Mouse (Mus musculus) heart, postnatal 0 days (tissue): ENCODE measurements around the gene Muc1. TPM values are rescaled to one million over a fixed set of nuclear protein-coding genes. Genes with fewer than 3 reads are reported as not detected.

Source experiments
- ATAC-seq: fragments of 200-750 bp; cut with Nextera tagmentation; 2 replicates; pipeline ENCODE4 v1.8.0; 2017; ENCODE audit warnings: low read depth, moderate number of reproducible peaks, moderate library complexity; ENCODE audit not compliant: insufficient read depth
- DNase-seq: peaks from one replicate; pipeline ENCODE4 v3.0.0-alpha.2; 2016; ENCODE audit warnings: low spot score
- H3K27ac ChIP-seq: fragments of 300-500 bp; sonication (generic); 2 replicates; pipeline ENCODE4 v1.5.1; 2014; ENCODE audit warnings: low read depth, mild to moderate bottlenecking
- H3K27me3 ChIP-seq: fragments of 300-500 bp; sonication (generic); 2 replicates; pipeline ENCODE4 v1.6.1; 2014; ENCODE audit warnings: low read length, mixed read lengths; ENCODE audit not compliant: control insufficient read depth, insufficient read depth
- H3K36me3 ChIP-seq: fragments of 300-500 bp; sonication (generic); replicated peaks from 2 replicates; pipeline ENCODE4 v1.6.1; 2014; ENCODE audit warnings: low read length, mixed read lengths; ENCODE audit not compliant: control insufficient read depth, insufficient read depth
- H3K4me1 ChIP-seq: fragments of 300-500 bp; sonication (generic); 2 replicates; pipeline ENCODE4 v1.6.1; 2014; ENCODE audit warnings: antibody characterized with exemption; ENCODE audit not compliant: control insufficient read depth, insufficient read depth
- H3K4me2 ChIP-seq: fragments of 300-500 bp; sonication (generic); 2 replicates; pipeline ENCODE4 v1.6.1; 2014; ENCODE audit warnings: low read depth, mild to moderate bottlenecking, low read length, moderate library complexity
- H3K4me3 ChIP-seq: fragments of 300-500 bp; sonication (generic); 2 replicates; pipeline ENCODE4 v1.5.1; 2014; ENCODE audit warnings: low read depth, low read length
- H3K9ac ChIP-seq: fragments of 300-500 bp; sonication (generic); replicated peaks from 2 replicates; pipeline ENCODE4 v1.6.1; 2014; ENCODE audit warnings: low read depth, low read length, mixed read lengths
- H3K9me3 ChIP-seq: fragments of 300-500 bp; sonication (generic); replicated peaks from 2 replicates; pipeline ENCODE4 v1.6.1; 2016; ENCODE audit warnings: low read length; ENCODE audit not compliant: control insufficient read depth
- CTCF ChIP-seq: IDR thresholded peaks from 2 replicates; pipeline ENCODE4 v1.5.1; 2016; ENCODE audit warnings: antibody characterized with exemption, control low read depth, low read depth
- EP300 ChIP-seq: IDR thresholded peaks from 2 replicates; pipeline ENCODE4 v1.6.1; 2016; ENCODE audit warnings: antibody characterized with exemption, low read depth
- WGBS: fragments of 180-500 bp; shearing (Covaris S2); extraction: QIAGEN DNeasy Blood & Tissue Kit; methylation state at CpG from one replicate; pipeline ENCODE4 v1.1.7; 2014; 5-methylcytosine and 5-hydroxymethylcytosine counted together
- polyA plus RNA-seq: library from polyadenylated mRNA; unstranded; fragments of >200 nt; fragmentation: Nextera tagmentation; extraction: Ambion mirVana; gene quantifications from 2 replicates; pipeline ENCODE4 v1.2.1, GENCODE M21; 2015
- total RNA-seq: library from RNA; depleted of rRNA; stranded (reverse); fragments of >200 nt; gene quantifications from 2 replicates; pipeline ENCODE4 v1.2.3, GENCODE M21; 2014; ENCODE audit warnings: low replicate concordance

Gene Muc1
- total and polyA plus RNA-seq, 2 experiments from 2014 or later = 0.20 TPM; not detected in 1

DNA sequence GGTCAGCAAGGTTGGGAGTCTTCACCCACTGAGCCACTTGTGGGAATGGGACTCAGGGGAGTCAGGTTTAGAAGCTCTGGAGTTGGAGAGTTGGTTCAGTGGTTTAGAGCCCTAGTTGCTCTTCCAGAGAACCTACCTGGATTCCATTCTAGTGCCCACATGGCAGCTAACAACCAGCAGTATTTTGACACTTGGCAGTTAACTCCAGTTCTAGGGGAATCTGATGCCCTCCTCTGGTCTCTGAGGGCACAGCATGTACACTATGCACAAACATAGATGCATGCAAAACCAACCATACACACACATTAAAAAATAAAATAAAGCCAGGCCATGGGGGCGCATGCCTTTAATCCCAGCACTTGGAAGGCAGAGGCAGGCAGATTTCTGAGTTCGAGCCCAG is 35.0 kb upstream of the Muc1 start:
- DNase-seq = no peak
- Histone ChIP-seq H3K4me2 (no peak overlapping the region), H3K9me3 (no peaks in the 10 kb centered on the region), H3K4me1 (peaks cover 6% of the 10 kb centered on the region; the same call in 1 of the 2 replicates), H3K27ac (no peak overlapping the region), H3K27me3 (no peaks in the 10 kb centered on the region), H3K36me3 (no peaks in the 10 kb centered on the region), H3K9ac (no peak overlapping the region), H3K4me3 (no peak overlapping the region)
- 83% methylated on average over 2 of the region's 2 CpGs for WGBS
- ATAC-seq = no peak
- TF ChIP-seq EP300 (no peak), CTCF (peak; percentile 40)

DNA sequence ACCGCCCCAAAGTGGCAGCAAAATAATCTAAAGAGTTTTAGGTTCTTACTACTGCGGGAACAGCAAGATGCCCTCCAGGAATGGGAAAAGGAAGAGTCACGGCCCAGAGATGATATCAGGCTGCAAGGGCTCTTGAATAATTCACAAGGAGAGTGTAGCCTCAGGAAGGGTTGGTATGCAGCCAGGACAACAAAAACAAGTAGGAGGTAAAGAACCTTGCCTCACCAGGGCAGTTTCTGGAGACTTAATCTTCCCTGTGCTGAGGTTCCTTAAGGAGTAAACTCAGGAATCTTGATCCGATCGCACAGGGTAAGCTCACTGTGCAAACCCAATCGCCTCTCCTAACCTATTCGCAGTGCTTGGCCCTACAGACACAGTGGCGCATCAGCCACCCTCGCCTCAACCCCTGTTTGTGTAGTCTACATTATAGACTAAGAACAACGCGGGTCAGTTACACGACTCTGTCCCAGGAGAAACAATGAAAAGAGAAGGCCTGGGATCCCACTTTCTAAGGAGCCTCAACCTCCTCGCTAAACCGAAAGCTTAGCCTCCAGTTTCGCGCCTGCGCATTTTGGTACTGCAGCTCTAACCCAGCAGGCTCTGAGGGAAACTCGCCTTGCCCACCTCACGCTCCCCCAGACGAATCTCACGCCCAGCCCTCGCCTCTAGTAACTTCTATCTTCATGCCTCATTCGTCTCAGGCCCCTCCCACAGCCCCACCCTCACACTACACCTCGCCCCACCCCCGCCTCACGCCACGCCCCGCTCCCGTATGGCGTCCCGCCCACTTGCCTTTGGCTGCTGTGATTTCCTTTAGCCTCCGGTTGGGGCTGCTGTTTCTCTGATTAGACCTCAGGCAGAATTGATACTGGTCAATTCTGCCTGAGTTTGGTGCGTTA is 32.6 kb upstream of the Muc1 start:
- DNase-seq (peak; percentile 94), ATAC-seq (peak; percentile 96)
- no peaks in the 10 kb centered on the region for H3K36me3 ChIP-seq
- H3K9ac ChIP-seq = peak overlapping the region; percentile 65
- peak overlapping the region; percentile 71 for H3K4me2 ChIP-seq
- peaks cover 6% of the 10 kb centered on the region; the same call in 1 of the 2 replicates for H3K4me1 ChIP-seq
- no peaks in the 10 kb centered on the region for H3K9me3 ChIP-seq
- H3K27ac ChIP-seq = peak overlapping the region; percentile 78
- peak overlapping the region; percentile 57 for H3K4me3 ChIP-seq
- no peak for TF ChIP-seq EP300
- TF ChIP-seq CTCF = peak; percentile 51
- 6% methylated on average over 33 of the region's 33 CpGs for WGBS
- no peaks in the 10 kb centered on the region for H3K27me3 ChIP-seq

DNA sequence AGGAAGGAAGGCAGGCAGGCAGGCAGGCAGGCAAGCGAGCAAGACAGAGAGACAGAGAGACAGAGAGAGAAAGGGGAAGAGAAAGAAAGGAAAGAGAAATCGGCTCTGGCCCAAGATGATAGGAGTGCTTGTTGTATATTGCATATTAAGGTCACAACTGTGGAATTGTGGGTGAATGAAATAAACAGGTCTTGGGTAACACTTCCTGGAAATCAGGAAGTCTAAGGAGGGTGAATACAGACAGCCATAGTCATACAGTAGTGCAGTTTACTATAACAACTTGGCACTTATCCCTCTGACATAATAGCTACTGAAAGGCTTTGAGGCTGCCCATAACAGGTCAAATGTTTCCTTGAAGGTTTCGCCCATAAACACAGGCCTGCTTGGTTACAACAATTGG is 29.0 kb upstream of the Muc1 start:
- H3K9ac ChIP-seq = no peak overlapping the region
- ATAC-seq (no peak), DNase-seq (no peak)
- TF ChIP-seq CTCF (no peak), EP300 (no peak)
- peaks cover 7% of the 10 kb centered on the region; the same call in 1 of the 2 replicates for H3K36me3 ChIP-seq
- H3K9me3 ChIP-seq = no peaks in the 10 kb centered on the region
- H3K4me1 ChIP-seq = peaks cover 11% of the 10 kb centered on the region
- 50% methylated on average over 3 of the region's 3 CpGs for whole genome bisulfite sequencing
- H3K27me3 ChIP-seq = no peaks in the 10 kb centered on the region
- H3K4me2 ChIP-seq = no peak overlapping the region
- no peak overlapping the region for H3K27ac ChIP-seq
- no peak overlapping the region for H3K4me3 ChIP-seq

DNA sequence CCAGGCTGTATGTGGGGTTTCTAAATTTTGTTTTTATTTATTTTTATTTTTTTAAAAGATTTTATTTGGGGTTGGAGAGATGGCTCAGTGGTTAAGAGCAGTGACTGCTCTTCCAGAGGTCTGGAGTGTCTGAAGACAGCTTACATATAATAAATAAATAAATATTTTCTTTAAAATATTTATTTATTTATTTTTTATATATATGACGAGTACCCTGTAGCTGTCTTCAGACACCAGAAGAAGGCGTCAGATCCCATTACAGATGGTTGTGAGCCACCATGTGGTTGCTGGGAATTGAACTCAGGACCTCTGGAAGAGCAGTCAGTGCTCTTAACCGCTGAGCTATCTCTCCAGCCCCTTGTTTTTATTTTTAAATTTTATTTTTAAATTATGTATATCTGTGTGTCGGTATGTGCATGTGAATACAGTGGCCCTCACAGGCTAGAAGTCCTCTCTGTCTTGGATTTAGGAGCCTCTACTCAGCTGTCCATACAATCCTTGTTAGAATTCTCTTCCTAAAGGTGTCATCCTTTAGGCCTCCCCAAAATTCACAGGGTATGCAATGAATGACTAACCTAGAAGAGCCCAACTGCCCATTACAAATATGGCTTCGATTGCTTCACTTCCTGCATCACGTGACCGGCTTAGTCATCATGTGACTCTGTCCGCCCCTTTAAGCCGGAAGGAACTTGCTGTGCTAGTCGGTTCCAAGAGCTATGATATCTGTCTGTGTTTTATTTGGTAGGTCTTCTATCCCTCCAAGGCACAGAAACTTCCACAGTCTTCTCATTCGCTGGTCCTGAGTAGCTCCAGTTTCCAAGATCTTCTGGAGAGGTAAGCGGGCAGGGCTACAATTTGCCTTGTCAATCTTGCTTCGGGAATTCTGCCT is 26.4 kb upstream of the Muc1 start, which contains the start of gene Gba:
Gba (plus strand) TSS at position 676 of the 889 bp plus-strand sequence.
- ATAC-seq (peak; percentile 84), DNase-seq (peak; percentile 90)
- peak within 1 kb of the TSS; percentile 62 for H3K4me2 ChIP-seq
- peak within 1 kb of the TSS; percentile 34 for H3K9ac ChIP-seq
- peaks cover 30% of the 10 kb centered on the region for H3K36me3 ChIP-seq
- no peaks in the 10 kb centered on the region for H3K9me3 ChIP-seq
- peak within 1 kb of the TSS; percentile 49 for H3K4me3 ChIP-seq
- 22% methylated on average over 13 of the region's 13 CpGs for WGBS
- H3K4me1 ChIP-seq = peaks cover 5% of the 10 kb centered on the region
- H3K27me3 ChIP-seq = no peaks in the 10 kb centered on the region
- no peak within 1 kb of the TSS for H3K27ac ChIP-seq
- TF ChIP-seq EP300 = no peak
- TF ChIP-seq CTCF = no peak

DNA sequence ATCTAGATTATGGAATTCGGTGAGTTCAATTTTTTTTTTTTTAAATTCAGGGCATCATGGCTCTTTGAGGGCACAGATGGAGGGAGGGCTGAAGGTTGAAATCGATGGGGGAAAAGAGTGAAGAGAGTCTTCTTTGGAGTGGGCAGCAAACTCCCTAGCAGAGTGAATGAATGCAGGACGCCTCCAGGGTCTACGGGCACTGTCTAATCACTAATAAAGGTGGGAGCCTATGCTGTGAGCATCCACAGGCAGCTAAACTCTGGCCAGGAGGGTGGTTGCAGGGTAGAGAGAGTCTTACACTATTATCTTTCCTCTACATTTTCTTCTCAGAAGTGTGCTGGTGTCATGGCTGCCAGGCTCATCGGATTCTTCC is 25.7 kb upstream of the Muc1 start:
- peaks cover 37% of the 10 kb centered on the region for H3K36me3 ChIP-seq
- ATAC-seq (no peak), DNase-seq (no peak)
- 38% methylated on average over 5 of the region's 5 CpGs for WGBS
- peak overlapping the region; percentile 49 for H3K4me3 ChIP-seq
- TF ChIP-seq CTCF (no peak), EP300 (no peak)
- peaks cover 5% of the 10 kb centered on the region for H3K4me1 ChIP-seq
- no peaks in the 10 kb centered on the region for H3K9me3 ChIP-seq
- no peaks in the 10 kb centered on the region for H3K27me3 ChIP-seq
- H3K27ac ChIP-seq = no peak overlapping the region
- peak overlapping the region; percentile 34 for H3K9ac ChIP-seq
- H3K4me2 ChIP-seq = peak overlapping the region; percentile 62
